Mouse (Mus musculus): ENCODE results near the gene Ero1l. TPM values are rescaled to one million over a fixed set of nuclear protein-coding genes. Genes with fewer than 3 reads are reported as not detected.

Ero1l gene
- 66.5 TPM for polyA plus RNA-seq (2017; shearing (Covaris generic))

GRCm38 (mm10) chr14:45318426-45319236 lies at the start of gene Ero1l:
Gene Ero1l (minus strand): TSS chr14:45318771.

GRCm38 (mm10) chr14:45350931-45351859 lies 32.6 kb upstream of the Ero1l start, which contains the start of gene Styx:
Gene Styx (plus strand): TSS chr14:45351093.

GRCm38 (mm10) chr14:45329589-45330181 lies 11.1 kb upstream of the Ero1l start, which contains the start of gene Psmc6:
Gene Psmc6 (plus strand): TSS chr14:45329788.

Other genes starting within 250 kb of the Ero1l start
- 2.7 TPM for gene Gpr137c, start 99.1 kb downstream of the Ero1l start, polyA plus RNA-seq (2017; shearing (Covaris generic))
- 10.1 TPM for gene Txndc16, start 98.4 kb downstream of the Ero1l start, polyA plus RNA-seq (2017; shearing (Covaris generic))
- 110 TPM for gene Psmc6, start 11.0 kb upstream of the Ero1l start, polyA plus RNA-seq (2017; shearing (Covaris generic))
- gene Styx, start 32.3 kb upstream of the Ero1l start, polyA plus RNA-seq (2017; shearing (Covaris generic)), result 6.1 TPM
- 40.4 TPM for gene Gnpnat1, start 86.1 kb upstream of the Ero1l start, polyA plus RNA-seq (2017; shearing (Covaris generic))
- gene Fermt2, start 211.3 kb upstream of the Ero1l start, polyA plus RNA-seq (2017; shearing (Covaris generic)), result 0.26 TPM

All from effector memory CD4-positive, alpha-beta T cell, adult 5 months (primary cell).